Mouse (Mus musculus): Measurements from ENCODE around the gene Olfr1480.

The Olfr1480 gene

DNA sequence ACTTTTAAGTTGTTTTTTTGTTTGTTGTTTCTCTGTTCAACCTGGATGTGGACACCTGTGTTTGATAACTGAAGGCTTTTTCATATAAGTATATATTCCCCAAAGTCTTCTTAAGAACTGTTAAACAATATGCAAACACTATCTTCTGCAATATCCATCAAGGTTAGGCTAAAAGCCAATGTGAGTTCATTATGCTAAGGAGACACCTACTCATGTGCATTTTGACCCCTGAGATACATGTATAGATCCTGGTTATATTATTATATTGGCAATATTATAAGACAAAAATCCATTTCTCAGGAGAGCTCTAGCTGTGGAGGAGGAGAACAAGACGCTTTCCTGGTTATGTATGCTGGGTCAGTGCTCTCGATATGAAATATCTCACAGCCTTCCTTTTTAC lies at the start of gene Olfr1480:
Gene Olfr1480, plus strand, starts transcription at position 301 of the 400 bp plus-strand sequence.
- DNase-seq (ENCODE audit: low spot score in 2 of 2): no peak

DNA sequence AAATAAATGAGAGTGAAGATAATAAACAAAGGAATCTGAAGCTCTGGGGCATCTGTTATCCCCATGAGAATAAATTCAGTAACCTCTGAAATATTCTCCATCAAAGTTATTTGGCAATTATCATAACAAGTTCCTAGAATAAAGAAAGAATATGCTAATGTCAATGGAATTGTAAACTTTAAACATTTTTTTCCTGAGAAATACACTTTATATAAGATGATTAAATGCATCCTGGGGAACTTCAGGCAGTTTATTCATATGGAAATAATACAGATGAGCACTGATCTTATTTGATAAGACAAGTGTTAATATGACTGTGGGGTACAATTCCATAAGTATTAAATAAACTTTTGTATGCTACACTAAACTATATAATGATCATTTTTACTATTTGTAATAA lies 47.6 kb upstream of the Olfr1480 start, which contains the start of gene Olfr1475:
Gene Olfr1475, minus strand, starts transcription at position 101 of the 400 bp plus-strand sequence.
- no peak for DNase-seq (ENCODE audit: low spot score in 2 of 2)

DNA sequence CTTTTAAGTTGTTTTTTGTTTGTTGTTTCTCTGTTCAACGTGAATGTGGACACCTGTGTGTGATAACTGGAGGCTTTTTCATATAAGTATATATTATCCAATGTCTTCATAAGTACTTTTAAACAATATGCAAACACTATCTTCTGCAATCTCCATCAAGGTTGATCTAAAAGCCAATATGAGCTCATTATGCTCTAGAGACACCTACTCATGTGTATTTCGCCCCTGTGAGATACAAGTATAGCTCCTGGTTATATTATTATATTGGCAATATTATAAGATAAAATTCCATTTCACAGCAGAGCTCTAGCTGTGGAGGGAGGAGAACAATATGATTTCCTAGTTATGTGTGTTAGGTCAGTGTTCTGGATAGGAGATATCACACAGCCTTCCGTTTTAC lies 27.5 kb upstream of the Olfr1480 start, which contains the start of gene Olfr1477:
Gene Olfr1477, plus strand, starts transcription at position 301 of the 400 bp plus-strand sequence.
- DNase-seq (ENCODE audit: low spot score in 2 of 2): no peak
